Mouse (Mus musculus) thymus, postnatal 14 days (tissue): Measurements from ENCODE around the gene Ddit4l.
"Not testable (repeated sequence)": the region's sequence is repeated elsewhere in the genome, so short reads cannot be mapped to it uniquely, and the experiment has no call there.

Experiments
- DNase-seq: peaks from one replicate; pipeline ENCODE4 v3.0.0; 2021

The Ddit4l gene

GRCm38 (mm10) chr3:137621312-137621711 lies at the start of gene Ddit4l:
Gene Ddit4l, plus strand, starts transcription at chr3:137621612.
- DNase-seq: not testable (repeated sequence)

- DNase-seq: no peak
These were observed 45.3 kb upstream of the Ddit4l start for GRCm38 (mm10) chr3:137576146-137576545.

- no peak for DNase-seq
These were observed 34.9 kb upstream of the Ddit4l start for GRCm38 (mm10) chr3:137586376-137586969.

- DNase-seq: no peak
These were observed 31.6 kb upstream of the Ddit4l start for GRCm38 (mm10) chr3:137589811-137590210.

GRCm38 (mm10) chr3:137594332-137594905 lies 27.0 kb upstream of the Ddit4l start:
- no peak for DNase-seq

- DNase-seq: no peak
These were observed 12.4 kb upstream of the Ddit4l start for GRCm38 (mm10) chr3:137608918-137609435.

- DNase-seq: no peak
These were observed 10.8 kb upstream of the Ddit4l start for GRCm38 (mm10) chr3:137610457-137611109.

- DNase-seq: no peak
These were observed 10.1 kb upstream of the Ddit4l start for GRCm38 (mm10) chr3:137611110-137611857.

- DNase-seq: no peak
These were observed 9.4 kb upstream of the Ddit4l start for GRCm38 (mm10) chr3:137611981-137612380.

GRCm38 (mm10) chr3:137620540-137620939 lies 872 bp upstream of the Ddit4l start:
- DNase-seq: no peak

GRCm38 (mm10) chr3:137622091-137622490 lies 679 bp downstream of the Ddit4l start:
- DNase-seq: no peak

GRCm38 (mm10) chr3:137622895-137623580 lies 1.6 kb downstream of the Ddit4l start:
- no peak for DNase-seq

GRCm38 (mm10) chr3:137623581-137624362 lies 2.4 kb downstream of the Ddit4l start:
- peak; percentile 17 for DNase-seq

GRCm38 (mm10) chr3:137625054-137625453 lies 3.6 kb downstream of the Ddit4l start:
- no peak for DNase-seq

GRCm38 (mm10) chr3:137633726-137634125 lies 12.3 kb downstream of the Ddit4l start:
- no peak for DNase-seq

- DNase-seq: no peak
These were observed 15.2 kb downstream of the Ddit4l start for GRCm38 (mm10) chr3:137636571-137636970.

- no peak for DNase-seq
These were observed 19.8 kb downstream of the Ddit4l start for GRCm38 (mm10) chr3:137641238-137641637.

GRCm38 (mm10) chr3:137642137-137642536 lies 20.7 kb downstream of the Ddit4l start:
- DNase-seq: no peak

- no peak for DNase-seq
These were observed 21.2 kb downstream of the Ddit4l start for GRCm38 (mm10) chr3:137642568-137642967.

GRCm38 (mm10) chr3:137644081-137644480 lies 22.7 kb downstream of the Ddit4l start:
- DNase-seq: no peak

- DNase-seq: no peak
These were observed 23.5 kb downstream of the Ddit4l start for GRCm38 (mm10) chr3:137644947-137645346.
